Mouse (Mus musculus): Measurements from ENCODE around the gene Hoxb8. TPM values are rescaled to one million over a fixed set of nuclear protein-coding genes. Genes with fewer than 3 reads are reported as not detected.

The Hoxb8 gene
- polyA plus RNA-seq, 1 experiment from 2014 or later: 0.62 TPM

GRCm38 (mm10) chr11:96287411-96287810, 5.7 kb downstream of the Hoxb8 start:
- H3K36me3 ChIP-seq (ENCODE audit: control insufficient read depth, insufficient read depth, low read length): no peaks in the 10 kb centered on the region

GRCm38 (mm10) chr11:96288455-96289221, 6.9 kb downstream of the Hoxb8 start:
- Histone ChIP-seq H3K4me1 (replicated peaks; ENCODE audit: control insufficient read depth, insufficient read depth, low read length) (no peaks in the 10 kb centered on the region), H3K4me3 (ENCODE audit: low read depth, low read length) (no peak overlapping the region), H3K4me2 (no peak overlapping the region), H3K9me3 (ENCODE audit: control insufficient read depth, low read length) (no peaks in the 10 kb centered on the region), H3K9ac (ENCODE audit: low read depth, low read length) (no peak overlapping the region), H3K27ac (ENCODE audit: low read depth, low read length) (no peak overlapping the region), H3K27me3 (replicated peaks; ENCODE audit: control insufficient read depth, insufficient read depth, low read length) (peaks cover 100% of the 10 kb centered on the region), H3K36me3 (ENCODE audit: control insufficient read depth, insufficient read depth, low read length) (no peaks in the 10 kb centered on the region)
- 11% methylated on average over 1 of the region's 1 CpGs for WGBS
- DNase-seq (ENCODE audit: low spot score): no peak
- ATAC-seq (replicated peaks; ENCODE audit: low FRiP score): no peak

More at GRCm38 (mm10) chr11:96287411-96287810, 5.7 kb downstream of the Hoxb8 start:
- Histone ChIP-seq H3K27me3 (replicated peaks; ENCODE audit: control insufficient read depth, insufficient read depth, low read length) (peaks cover 100% of the 10 kb centered on the region), H3K9me3 (ENCODE audit: control insufficient read depth, low read length) (no peaks in the 10 kb centered on the region), H3K27ac (ENCODE audit: low read depth, low read length) (no peak overlapping the region), H3K4me3 (ENCODE audit: low read depth, low read length) (peak overlapping the region; percentile 40; the same call in 1 of the 2 replicates), H3K4me2 (peak overlapping the region; percentile 66), H3K9ac (ENCODE audit: low read depth, low read length) (no peak overlapping the region), H3K4me1 (replicated peaks; ENCODE audit: control insufficient read depth, insufficient read depth, low read length) (no peaks in the 10 kb centered on the region)
- DNase-seq (ENCODE audit: low spot score): no peak
- ATAC-seq (replicated peaks; ENCODE audit: low FRiP score): no peak
- 5% methylated on average over 9 of the region's 9 CpGs for WGBS

- Histone ChIP-seq H3K27ac (ENCODE audit: low read depth, low read length) (no peak overlapping the region), H3K36me3 (ENCODE audit: control insufficient read depth, insufficient read depth, low read length) (no peaks in the 10 kb centered on the region), H3K4me3 (ENCODE audit: low read depth, low read length) (no peak overlapping the region), H3K9ac (ENCODE audit: low read depth, low read length) (no peak overlapping the region), H3K4me2 (no peak overlapping the region), H3K9me3 (ENCODE audit: control insufficient read depth, low read length) (no peaks in the 10 kb centered on the region), H3K4me1 (replicated peaks; ENCODE audit: control insufficient read depth, insufficient read depth, low read length) (no peaks in the 10 kb centered on the region), H3K27me3 (replicated peaks; ENCODE audit: control insufficient read depth, insufficient read depth, low read length) (peaks cover 100% of the 10 kb centered on the region)
- ATAC-seq (replicated peaks; ENCODE audit: low FRiP score): no peak
- DNase-seq (ENCODE audit: low spot score): no peak
- 11% methylated on average over 21 of the region's 21 CpGs for WGBS
These were observed 7.6 kb downstream of the Hoxb8 start for GRCm38 (mm10) chr11:96289293-96289692.

DNA sequence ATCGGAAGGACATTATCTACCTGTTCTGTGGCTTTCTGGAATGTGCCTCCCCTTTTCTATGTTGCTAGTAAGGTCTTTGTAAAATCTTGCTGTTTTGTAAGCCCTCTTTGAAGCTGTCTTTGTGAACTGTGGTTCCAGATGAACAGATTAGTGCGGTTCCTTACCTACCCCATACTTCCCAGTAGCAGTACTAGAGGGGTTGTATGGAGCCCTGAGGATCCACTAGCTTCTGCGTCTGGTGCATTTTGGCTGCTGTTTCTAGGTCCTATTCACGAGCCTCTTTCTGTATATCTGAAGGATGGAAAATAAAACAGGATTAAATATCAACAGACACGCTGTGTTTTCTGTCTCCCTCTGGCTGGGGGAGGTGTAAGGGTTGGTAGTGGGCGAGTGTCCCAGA, 8.1 kb downstream of the Hoxb8 start:
- WGBS: 19% methylated on average over 6 of the region's 6 CpGs
- H3K27ac ChIP-seq (ENCODE audit: low read depth, low read length): no peak overlapping the region
- no peak for DNase-seq (ENCODE audit: low spot score)
- H3K36me3 ChIP-seq (ENCODE audit: control insufficient read depth, insufficient read depth, low read length): no peaks in the 10 kb centered on the region
- H3K9ac ChIP-seq (ENCODE audit: low read depth, low read length): no peak overlapping the region
- no peaks in the 10 kb centered on the region for H3K9me3 ChIP-seq (ENCODE audit: control insufficient read depth, low read length)
- H3K4me2 ChIP-seq: no peak overlapping the region
- peaks cover 100% of the 10 kb centered on the region for H3K27me3 ChIP-seq (replicated peaks; ENCODE audit: control insufficient read depth, insufficient read depth, low read length)
- ATAC-seq (replicated peaks; ENCODE audit: low FRiP score): no peak
- no peaks in the 10 kb centered on the region for H3K4me1 ChIP-seq (replicated peaks; ENCODE audit: control insufficient read depth, insufficient read depth, low read length)
- no peak overlapping the region for H3K4me3 ChIP-seq (ENCODE audit: low read depth, low read length)

DNA sequence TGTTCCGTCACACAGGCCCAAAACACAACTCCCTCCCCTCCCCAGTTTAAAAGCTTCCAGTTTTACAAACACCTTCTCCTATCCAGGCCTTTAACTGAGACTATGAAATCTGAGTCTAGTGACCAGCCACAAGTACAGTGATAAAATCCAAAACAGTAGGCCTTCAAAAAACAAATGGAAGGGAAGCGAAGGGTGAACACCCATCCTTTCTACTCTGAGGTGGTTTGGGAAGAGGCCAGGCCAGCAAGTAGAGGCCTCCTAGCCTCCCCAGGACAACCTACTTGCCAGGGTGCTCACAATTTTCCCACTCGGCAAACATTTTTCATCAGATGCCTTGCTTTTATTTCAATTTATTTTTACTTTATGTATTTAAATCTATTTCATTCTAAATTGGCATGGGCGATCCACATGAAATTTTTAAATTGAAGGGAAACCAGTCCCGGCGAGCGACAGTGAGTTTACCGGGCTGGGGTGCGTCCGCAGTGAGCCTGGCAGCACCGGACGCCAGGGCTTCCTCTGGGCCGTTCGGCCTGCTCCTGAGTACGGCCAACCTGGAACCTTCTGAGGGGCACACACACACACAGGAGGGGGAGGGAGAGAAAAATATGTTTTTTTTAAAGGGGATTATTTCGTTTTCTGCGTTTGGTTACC, 9.1 kb downstream of the Hoxb8 start:
- ATAC-seq (replicated peaks; ENCODE audit: low FRiP score) (no peak), DNase-seq (ENCODE audit: low spot score) (no peak)
- Histone ChIP-seq H3K9ac (ENCODE audit: low read depth, low read length) (no peak overlapping the region), H3K4me1 (replicated peaks; ENCODE audit: control insufficient read depth, insufficient read depth, low read length) (0 out of 2 replicates have a peak, but pooled peaks cover 3% of the 10 kb centered on the region), H3K27me3 (replicated peaks; ENCODE audit: control insufficient read depth, insufficient read depth, low read length) (peaks cover 100% of the 10 kb centered on the region), H3K4me3 (ENCODE audit: low read depth, low read length) (no peak overlapping the region), H3K27ac (ENCODE audit: low read depth, low read length) (no peak overlapping the region), H3K36me3 (ENCODE audit: control insufficient read depth, insufficient read depth, low read length) (no peaks in the 10 kb centered on the region), H3K4me2 (no peak overlapping the region), H3K9me3 (ENCODE audit: control insufficient read depth, low read length) (no peaks in the 10 kb centered on the region)
- 16% methylated on average over 17 of the region's 17 CpGs for WGBS

- WGBS: 7% methylated on average over 22 of the region's 22 CpGs
- Histone ChIP-seq H3K36me3 (ENCODE audit: control insufficient read depth, insufficient read depth, low read length) (no peaks in the 10 kb centered on the region), H3K4me3 (ENCODE audit: low read depth, low read length) (no peak within 1 kb of the TSS), H3K9me3 (ENCODE audit: control insufficient read depth, low read length) (no peaks in the 10 kb centered on the region), H3K4me1 (replicated peaks; ENCODE audit: control insufficient read depth, insufficient read depth, low read length) (0 out of 2 replicates have a peak, but pooled peaks cover 3% of the 10 kb centered on the region), H3K27me3 (replicated peaks; ENCODE audit: control insufficient read depth, insufficient read depth, low read length) (peaks cover 100% of the 10 kb centered on the region), H3K9ac (ENCODE audit: low read depth, low read length) (no peak within 1 kb of the TSS), H3K4me2 (0 out of 2 replicates have a peak within 1 kb of the TSS, but pooled peaks have one; percentile 7), H3K27ac (ENCODE audit: low read depth, low read length) (no peak within 1 kb of the TSS)
- DNase-seq (ENCODE audit: low spot score) (no peak), ATAC-seq (replicated peaks; ENCODE audit: low FRiP score) (no peak)
These were observed 10.2 kb downstream of the Hoxb8 start, which contains the start of gene Hoxb6 for GRCm38 (mm10) chr11:96291681-96292564. Gene Hoxb6 (plus strand): TSS chr11:96292476.

DNA sequence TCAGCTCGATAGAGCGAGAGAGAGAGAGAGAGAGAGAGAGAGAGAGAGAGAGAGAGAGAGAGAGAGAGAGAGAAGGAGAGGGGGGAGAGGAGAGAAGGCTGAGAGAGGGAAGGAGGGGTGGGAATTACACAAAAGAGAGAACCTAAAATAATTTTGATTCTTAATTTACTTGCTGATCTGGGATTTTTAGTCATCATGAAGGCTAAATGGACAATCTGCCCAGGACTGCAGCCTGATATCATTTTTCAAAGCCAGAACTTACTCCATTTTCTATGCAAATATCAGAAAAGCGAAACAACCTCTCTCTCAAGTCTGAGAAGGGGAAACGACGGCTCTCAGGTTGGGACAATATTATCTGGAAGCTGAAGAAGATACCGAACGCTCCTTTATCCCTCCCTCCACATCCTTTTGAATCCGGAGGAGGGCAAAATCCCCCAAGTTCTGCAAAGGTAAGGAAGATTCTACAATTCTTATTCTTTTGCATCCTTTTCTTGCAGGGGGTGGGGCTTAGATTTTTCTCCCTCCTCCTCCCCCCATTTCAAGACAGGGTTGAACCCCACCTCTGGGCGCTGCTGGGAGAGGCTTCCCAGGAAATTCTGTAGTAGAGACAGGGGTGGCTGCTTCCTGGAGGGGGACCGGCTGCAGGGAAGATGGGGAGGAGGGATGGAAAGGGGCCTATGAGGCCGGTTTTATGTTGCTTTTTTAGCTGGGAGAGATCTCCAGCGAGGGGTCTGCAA, 11.0 kb downstream of the Hoxb8 start:
- Histone ChIP-seq H3K27me3 (replicated peaks; ENCODE audit: control insufficient read depth, insufficient read depth, low read length) (peaks cover 100% of the 10 kb centered on the region), H3K4me3 (ENCODE audit: low read depth, low read length) (no peak overlapping the region), H3K9ac (ENCODE audit: low read depth, low read length) (no peak overlapping the region), H3K36me3 (ENCODE audit: control insufficient read depth, insufficient read depth, low read length) (no peaks in the 10 kb centered on the region), H3K4me2 (0 out of 2 replicates have a peak overlapping the region, but pooled peaks have one; percentile 7), H3K27ac (ENCODE audit: low read depth, low read length) (no peak overlapping the region), H3K4me1 (replicated peaks; ENCODE audit: control insufficient read depth, insufficient read depth, low read length) (0 out of 2 replicates have a peak, but pooled peaks cover 3% of the 10 kb centered on the region), H3K9me3 (ENCODE audit: control insufficient read depth, low read length) (no peaks in the 10 kb centered on the region)
- DNase-seq (ENCODE audit: low spot score): no peak
- WGBS: 1% methylated on average over 12 of the region's 12 CpGs
- no peak for ATAC-seq (replicated peaks; ENCODE audit: low FRiP score)
